Mouse (Mus musculus) testis, adult 2 months (tissue): ENCODE data around the gene Fbn1. TPM values are rescaled to one million over a fixed set of nuclear protein-coding genes. Genes with fewer than 3 reads are reported as not detected.

Source experiments
- H3K27ac ChIP-seq: fragments of 200-500 bp; 2 replicates; pipeline ENCODE4 v1.5.1; 2012; ENCODE audit warnings: low read depth, low read length; ENCODE audit not compliant: control insufficient read depth, insufficient read depth
- H3K27me3 ChIP-seq: fragments of 200-500 bp; 2 replicates; pipeline ENCODE4 v1.6.1; 2012; ENCODE audit warnings: mild to moderate bottlenecking, low read length, moderate library complexity; ENCODE audit not compliant: control insufficient read depth, insufficient read depth
- H3K36me3 ChIP-seq: fragments of 200-500 bp; 2 replicates; pipeline ENCODE4 v1.6.1; 2012; ENCODE audit warnings: mild to moderate bottlenecking, low read length; ENCODE audit not compliant: control insufficient read depth, insufficient read depth
- H3K4me1 ChIP-seq: fragments of 200-500 bp; 2 replicates; pipeline ENCODE4 v1.6.1; 2012; ENCODE audit warnings: low read length; ENCODE audit not compliant: control insufficient read depth, insufficient read depth
- H3K4me3 ChIP-seq: fragments of 200-500 bp; 2 replicates; pipeline ENCODE4 v1.5.1; 2012; ENCODE audit warnings: low read depth, mild to moderate bottlenecking, low read length, moderate library complexity, mixed read lengths; ENCODE audit not compliant: control insufficient read depth
- CTCF ChIP-seq: fragments of 200-500 bp; IDR thresholded peaks from 2 replicates; pipeline ENCODE4 v1.5.1; 2012; ENCODE audit warnings: low read depth, mild to moderate bottlenecking, inconsistent platforms, low read length, moderate library complexity; ENCODE audit not compliant: control insufficient read depth, insufficient read depth, insufficient replicate concordance
- POLR2A ChIP-seq: fragments of 200-500 bp; IDR thresholded peaks from 2 replicates; pipeline ENCODE4 v1.6.1; 2012; ENCODE audit warnings: low read depth, mild to moderate bottlenecking, inconsistent platforms, low read length, moderate library complexity; ENCODE audit not compliant: control insufficient read depth
- polyA plus RNA-seq: library from polyadenylated mRNA; depleted of rRNA; stranded (reverse); fragments of >200 nt; gene quantifications from 2 replicates; pipeline ENCODE4 v1.2.3, GENCODE M21; 2012

The Fbn1 gene
- polyA plus RNA-seq, 1 experiment = 1.1 TPM

- no peaks in the 10 kb centered on the region for H3K36me3 ChIP-seq
- H3K4me3 ChIP-seq = no peak overlapping the region
- TF ChIP-seq CTCF (no peak), POLR2A (no peak)
- H3K4me1 ChIP-seq = no peaks in the 10 kb centered on the region
- H3K27ac ChIP-seq = no peak overlapping the region
- no peaks in the 10 kb centered on the region for H3K27me3 ChIP-seq
Observed at GRCm38 (mm10) chr2:125354587-125354986, 153.2 kb downstream of the Fbn1 start.

GRCm38 (mm10) chr2:125349144-125349543 is 158.6 kb downstream of the Fbn1 start:
- Histone ChIP-seq H3K27ac (no peak overlapping the region), H3K36me3 (no peaks in the 10 kb centered on the region), H3K4me3 (no peak overlapping the region), H3K4me1 (no peaks in the 10 kb centered on the region), H3K27me3 (no peaks in the 10 kb centered on the region)
- TF ChIP-seq POLR2A (no peak), CTCF (no peak)

GRCm38 (mm10) chr2:125342181-125342950 is 165.4 kb downstream of the Fbn1 start:
- Histone ChIP-seq H3K27ac (no peak overlapping the region), H3K36me3 (no peaks in the 10 kb centered on the region), H3K4me1 (no peaks in the 10 kb centered on the region), H3K27me3 (no peaks in the 10 kb centered on the region), H3K4me3 (no peak overlapping the region)
- TF ChIP-seq POLR2A = no peak
- no peak for TF ChIP-seq CTCF

- Histone ChIP-seq H3K27ac (no peak overlapping the region), H3K36me3 (no peaks in the 10 kb centered on the region), H3K4me3 (no peak overlapping the region), H3K4me1 (no peaks in the 10 kb centered on the region), H3K27me3 (no peaks in the 10 kb centered on the region)
- no peak for TF ChIP-seq POLR2A
- TF ChIP-seq CTCF = no peak
Observed at GRCm38 (mm10) chr2:125340381-125340780, 167.4 kb downstream of the Fbn1 start.

GRCm38 (mm10) chr2:125337239-125337638 is 170.6 kb downstream of the Fbn1 start:
- no peaks in the 10 kb centered on the region for H3K4me1 ChIP-seq
- no peak for TF ChIP-seq POLR2A
- no peak for TF ChIP-seq CTCF
- no peak overlapping the region for H3K27ac ChIP-seq
- H3K4me3 ChIP-seq = no peak overlapping the region
- H3K27me3 ChIP-seq = no peaks in the 10 kb centered on the region
- H3K36me3 ChIP-seq = no peaks in the 10 kb centered on the region

GRCm38 (mm10) chr2:125335206-125335605 is 172.6 kb downstream of the Fbn1 start:
- Histone ChIP-seq H3K36me3 (no peaks in the 10 kb centered on the region), H3K4me1 (no peaks in the 10 kb centered on the region), H3K27me3 (no peaks in the 10 kb centered on the region), H3K4me3 (no peak overlapping the region), H3K27ac (no peak overlapping the region)
- TF ChIP-seq POLR2A (no peak), CTCF (no peak)

- Histone ChIP-seq H3K4me3 (no peak overlapping the region), H3K4me1 (no peaks in the 10 kb centered on the region), H3K36me3 (no peaks in the 10 kb centered on the region), H3K27me3 (no peaks in the 10 kb centered on the region), H3K27ac (no peak overlapping the region)
- TF ChIP-seq POLR2A (no peak), CTCF (no peak)
Observed at GRCm38 (mm10) chr2:125334163-125334562, 173.6 kb downstream of the Fbn1 start.

GRCm38 (mm10) chr2:125331581-125331980 is 176.2 kb downstream of the Fbn1 start:
- Histone ChIP-seq H3K4me3 (no peak overlapping the region), H3K36me3 (no peaks in the 10 kb centered on the region), H3K4me1 (no peaks in the 10 kb centered on the region), H3K27me3 (no peaks in the 10 kb centered on the region), H3K27ac (no peak overlapping the region)
- TF ChIP-seq POLR2A = no peak
- TF ChIP-seq CTCF = no peak
